Mouse (Mus musculus) olfactory bulb, adult 2 months (tissue): ENCODE measurements around the gene Lbx1.

Experiments
- CTCF ChIP-seq: fragments of 200-500 bp; IDR thresholded peaks from 2 replicates; pipeline ENCODE4 v1.5.1; 2012; ENCODE audit warnings: low read depth, mild to moderate bottlenecking, low read length, moderate library complexity; ENCODE audit not compliant: insufficient read depth
- POLR2A ChIP-seq: fragments of 200-500 bp; IDR thresholded peaks from 2 replicates; pipeline ENCODE4 v1.6.1; 2012; ENCODE audit warnings: mild to moderate bottlenecking, low read depth, low read length, moderate library complexity; ENCODE audit not compliant: insufficient read depth

DNA sequence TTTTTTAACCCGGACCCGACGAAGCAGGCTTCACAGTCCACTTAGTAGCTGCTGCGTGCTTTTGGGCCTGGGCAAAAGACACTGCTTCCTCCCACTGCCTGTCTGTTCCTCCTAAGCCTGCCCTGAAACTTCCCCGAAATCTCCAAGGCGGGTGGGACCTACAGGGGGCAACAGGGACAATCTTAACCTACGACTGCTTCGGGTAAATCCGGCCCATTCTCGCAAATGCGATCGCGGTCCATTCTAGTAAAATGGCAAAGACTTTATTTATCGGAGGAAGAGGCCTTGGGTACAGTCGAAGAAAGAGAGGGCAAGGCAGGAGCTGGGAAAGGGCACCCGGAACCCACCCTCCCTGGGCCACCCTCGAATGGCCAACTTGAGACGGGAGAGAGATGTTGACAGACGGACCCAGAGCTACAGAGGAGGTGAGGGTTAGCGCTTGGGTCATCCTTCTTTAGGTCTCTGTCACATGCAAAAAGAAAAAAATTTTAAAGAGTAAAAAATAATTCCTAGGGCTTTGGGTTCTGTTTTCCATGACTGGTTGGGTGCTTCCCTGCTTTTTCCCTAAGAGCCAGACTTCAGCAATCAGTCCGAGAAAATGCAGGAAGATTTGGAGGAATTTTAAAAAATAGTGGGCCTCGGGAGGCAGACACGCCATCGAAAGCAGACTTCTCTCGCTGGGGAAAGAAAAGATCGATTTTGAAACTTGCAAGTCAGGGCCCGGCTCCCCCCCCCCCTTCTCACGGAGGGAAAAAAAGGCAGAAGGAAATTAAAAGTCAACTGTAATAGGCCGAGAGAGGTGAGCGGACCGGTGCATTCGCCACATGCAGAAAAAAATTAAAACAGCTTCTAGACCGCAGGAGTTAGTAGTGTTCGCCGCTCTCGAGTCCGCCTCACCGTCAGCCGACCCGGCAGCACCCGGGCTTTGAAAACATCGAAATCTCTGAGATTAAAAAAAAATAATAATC is 2.9 kb downstream of the Lbx1 start:
- TF ChIP-seq POLR2A = no peak
- no peak for TF ChIP-seq CTCF
